Mouse (Mus musculus): Measurements from ENCODE around the gene Skida1.

DNA sequence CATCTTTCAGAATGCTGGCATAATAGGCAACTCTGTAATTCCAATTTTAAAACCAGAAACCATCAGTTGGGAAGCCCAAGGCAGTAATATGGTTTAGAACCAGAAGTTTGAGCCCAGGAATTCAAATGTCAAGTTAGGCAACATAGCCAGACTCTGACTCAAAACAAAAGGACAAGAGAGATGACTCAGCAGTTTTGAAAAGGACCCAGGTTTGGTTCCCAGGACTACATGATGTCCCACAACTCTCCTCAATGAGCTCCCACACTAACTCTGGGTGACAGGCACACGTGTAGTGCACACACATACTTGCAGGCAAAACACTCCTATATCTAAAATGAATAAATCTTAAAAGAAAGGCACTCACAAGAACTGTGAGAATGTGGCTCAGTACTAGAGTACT, 29.7 kb downstream of the Skida1 start:
- TF ChIP-seq EP300 (IDR thresholded peaks at IDR 0.05), result no peak
- no peak for TF ChIP-seq CTCF (IDR thresholded peaks at IDR 0.05)
